Mouse (Mus musculus): ENCODE results near the gene Pga5. TPM values are rescaled to one million over a fixed set of nuclear protein-coding genes. Genes with fewer than 3 reads are reported as not detected.

Pga5 gene
- total and polyA plus RNA-seq, 2 experiments from 2014 or later: not detected

DNA sequence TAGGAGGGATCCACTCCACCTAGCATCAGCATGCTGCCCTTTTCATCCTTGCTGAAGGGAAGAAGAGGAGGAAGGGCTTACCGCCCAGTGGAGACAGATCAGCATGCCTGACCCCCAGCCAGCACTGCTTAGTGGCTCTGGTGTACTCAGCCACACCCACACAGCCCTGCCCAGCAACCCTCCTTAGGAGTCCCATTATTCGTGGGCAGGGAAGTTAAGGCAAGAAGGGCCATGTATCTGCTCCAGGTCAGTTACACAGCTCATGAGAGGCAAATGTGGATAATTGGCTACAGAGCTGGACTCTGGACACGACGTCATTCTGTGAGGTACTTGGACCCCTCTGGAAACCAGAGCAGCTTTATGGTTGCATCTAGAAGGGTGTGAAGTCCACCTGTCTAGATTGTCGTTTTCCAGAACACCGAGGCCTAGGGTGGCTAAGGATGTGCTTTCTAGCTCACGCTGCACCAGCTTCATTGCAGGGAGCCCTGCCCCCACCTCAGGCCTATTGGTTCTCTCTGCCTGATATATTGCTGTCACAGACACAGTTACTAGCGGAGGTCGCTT is 5.9 kb downstream of the Pga5 start:
- Histone ChIP-seq H3K4me3 (ENCODE audit: low read length) (no peak overlapping the region), H3K27ac (no peak overlapping the region), H3K9ac (replicated peaks; ENCODE audit: low read length) (no peak overlapping the region), H3K4me1 (ENCODE audit: insufficient read depth, low read length) (no peaks in the 10 kb centered on the region), H3K36me3 (ENCODE audit: insufficient read depth, low read length) (no peaks in the 10 kb centered on the region), H3K27me3 (ENCODE audit: insufficient read depth, low read length) (no peaks in the 10 kb centered on the region), H3K9me3 (ENCODE audit: low read length) (no peaks in the 10 kb centered on the region), H3K4me2 (ENCODE audit: low read depth, low read length) (no peak overlapping the region)
- ATAC-seq (no peak), DNase-seq (ENCODE audit: low spot score) (no peak)
- no peak for TF ChIP-seq CTCF (IDR thresholded peaks at IDR 0.05; ENCODE audit: low read depth)
- 67% methylated on average over 9 of the region's 9 CpGs for WGBS

GRCm38 (mm10) chr19:10671319-10671718 is 6.6 kb downstream of the Pga5 start:
- ATAC-seq: no peak
- WGBS: 85% methylated on average over 4 of the region's 4 CpGs
- no peaks in the 10 kb centered on the region for H3K4me1 ChIP-seq (ENCODE audit: insufficient read depth, low read length)
- no peak overlapping the region for H3K27ac ChIP-seq
- no peak for TF ChIP-seq CTCF (IDR thresholded peaks at IDR 0.05; ENCODE audit: low read depth)
- no peak for DNase-seq (ENCODE audit: low spot score)
- H3K27me3 ChIP-seq (ENCODE audit: insufficient read depth, low read length): no peaks in the 10 kb centered on the region
- no peaks in the 10 kb centered on the region for H3K9me3 ChIP-seq (ENCODE audit: low read length)
- H3K36me3 ChIP-seq (ENCODE audit: insufficient read depth, low read length): no peaks in the 10 kb centered on the region
- H3K4me2 ChIP-seq (ENCODE audit: low read depth, low read length): no peak overlapping the region
- H3K4me3 ChIP-seq (ENCODE audit: low read length): no peak overlapping the region
- no peak overlapping the region for H3K9ac ChIP-seq (replicated peaks; ENCODE audit: low read length)

DNA sequence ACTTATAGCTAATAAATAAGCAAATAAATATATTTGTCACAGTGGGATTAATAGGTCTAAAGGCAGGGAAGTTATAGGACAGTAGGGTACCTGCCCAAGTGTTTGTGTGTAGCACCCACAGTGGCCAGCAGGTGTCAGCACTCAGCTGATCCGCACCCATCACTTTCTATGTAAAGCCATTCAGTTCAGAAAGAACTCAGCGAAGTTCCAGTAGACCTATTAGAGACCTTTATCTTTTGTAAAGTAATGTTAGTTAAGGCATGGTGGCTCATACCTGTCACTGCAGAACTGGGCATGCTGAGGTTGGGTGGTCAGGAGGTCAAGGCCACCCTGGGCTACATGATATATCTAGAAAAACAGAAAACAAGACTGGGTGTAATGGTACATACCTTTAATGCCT is 12.4 kb downstream of the Pga5 start:
- TF ChIP-seq CTCF (IDR thresholded peaks at IDR 0.05; ENCODE audit: low read depth): peak; percentile 91
- no peak overlapping the region for H3K4me2 ChIP-seq (ENCODE audit: low read depth, low read length)
- H3K4me1 ChIP-seq (ENCODE audit: insufficient read depth, low read length): no peaks in the 10 kb centered on the region
- DNase-seq (ENCODE audit: low spot score) (peak; percentile 80), ATAC-seq (peak; percentile 84)
- no peak overlapping the region for H3K27ac ChIP-seq
- H3K9ac ChIP-seq (replicated peaks; ENCODE audit: low read length): no peak overlapping the region
- H3K9me3 ChIP-seq (ENCODE audit: low read length): no peaks in the 10 kb centered on the region
- no peaks in the 10 kb centered on the region for H3K27me3 ChIP-seq (ENCODE audit: insufficient read depth, low read length)
- WGBS: 14% methylated on average over 2 of the region's 2 CpGs
- H3K4me3 ChIP-seq (ENCODE audit: low read length): no peak overlapping the region
- H3K36me3 ChIP-seq (ENCODE audit: insufficient read depth, low read length): no peaks in the 10 kb centered on the region

DNA sequence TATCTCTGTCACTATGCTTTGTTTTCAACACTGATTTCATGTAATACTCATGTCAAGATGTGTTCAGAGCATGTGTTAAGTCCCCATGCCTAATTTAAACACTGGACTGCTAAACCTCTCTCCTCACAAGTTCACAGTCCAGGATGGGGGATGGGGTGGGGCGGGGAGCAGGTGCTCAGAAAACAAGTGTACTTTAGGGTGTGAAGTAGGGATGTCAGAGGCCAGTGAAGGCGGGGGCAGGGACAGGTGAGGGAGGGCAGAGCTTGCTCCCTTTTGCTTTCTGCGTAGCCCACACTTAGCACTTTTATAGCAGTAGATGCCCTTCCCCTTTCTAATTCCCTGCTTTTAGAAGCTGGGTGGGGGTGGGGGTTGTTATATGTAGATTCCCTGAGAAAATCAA is 12.8 kb downstream of the Pga5 start:
- Histone ChIP-seq H3K4me3 (ENCODE audit: low read length) (no peak overlapping the region), H3K27ac (no peak overlapping the region), H3K9me3 (ENCODE audit: low read length) (no peaks in the 10 kb centered on the region), H3K4me1 (ENCODE audit: insufficient read depth, low read length) (no peaks in the 10 kb centered on the region), H3K36me3 (ENCODE audit: insufficient read depth, low read length) (no peaks in the 10 kb centered on the region), H3K27me3 (ENCODE audit: insufficient read depth, low read length) (no peaks in the 10 kb centered on the region), H3K4me2 (ENCODE audit: low read depth, low read length) (no peak overlapping the region), H3K9ac (replicated peaks; ENCODE audit: low read length) (no peak overlapping the region)
- TF ChIP-seq CTCF (IDR thresholded peaks at IDR 0.05; ENCODE audit: low read depth): no peak
- ATAC-seq (peak; percentile 24; the same call in 1 of the 2 replicates), DNase-seq (ENCODE audit: low spot score) (no peak)
- WGBS: 64% methylated on average over 3 of the region's 3 CpGs

- Histone ChIP-seq H3K27ac (no peak overlapping the region), H3K4me2 (ENCODE audit: low read depth, low read length) (no peak overlapping the region), H3K9ac (replicated peaks; ENCODE audit: low read length) (no peak overlapping the region), H3K4me3 (ENCODE audit: low read length) (no peak overlapping the region), H3K4me1 (ENCODE audit: insufficient read depth, low read length) (no peaks in the 10 kb centered on the region), H3K9me3 (ENCODE audit: low read length) (no peaks in the 10 kb centered on the region), H3K36me3 (ENCODE audit: insufficient read depth, low read length) (no peaks in the 10 kb centered on the region), H3K27me3 (ENCODE audit: insufficient read depth, low read length) (no peaks in the 10 kb centered on the region)
- TF ChIP-seq CTCF (IDR thresholded peaks at IDR 0.05; ENCODE audit: low read depth): no peak
- 80% methylated on average over 3 of the region's 3 CpGs for WGBS
- DNase-seq (ENCODE audit: low spot score): no peak
- ATAC-seq: no peak
These were observed 15.2 kb downstream of the Pga5 start for GRCm38 (mm10) chr19:10662665-10663064.

GRCm38 (mm10) chr19:10661919-10662318 is 16.0 kb downstream of the Pga5 start:
- DNase-seq (ENCODE audit: low spot score) (no peak), ATAC-seq (no peak)
- 85% methylated on average over 2 of the region's 2 CpGs for WGBS
- Histone ChIP-seq H3K27ac (no peak overlapping the region), H3K4me3 (ENCODE audit: low read length) (no peak overlapping the region), H3K9me3 (ENCODE audit: low read length) (no peaks in the 10 kb centered on the region), H3K36me3 (ENCODE audit: insufficient read depth, low read length) (no peaks in the 10 kb centered on the region), H3K4me2 (ENCODE audit: low read depth, low read length) (no peak overlapping the region), H3K4me1 (ENCODE audit: insufficient read depth, low read length) (no peaks in the 10 kb centered on the region), H3K27me3 (ENCODE audit: insufficient read depth, low read length) (no peaks in the 10 kb centered on the region), H3K9ac (replicated peaks; ENCODE audit: low read length) (no peak overlapping the region)
- TF ChIP-seq CTCF (IDR thresholded peaks at IDR 0.05; ENCODE audit: low read depth): no peak

DNA sequence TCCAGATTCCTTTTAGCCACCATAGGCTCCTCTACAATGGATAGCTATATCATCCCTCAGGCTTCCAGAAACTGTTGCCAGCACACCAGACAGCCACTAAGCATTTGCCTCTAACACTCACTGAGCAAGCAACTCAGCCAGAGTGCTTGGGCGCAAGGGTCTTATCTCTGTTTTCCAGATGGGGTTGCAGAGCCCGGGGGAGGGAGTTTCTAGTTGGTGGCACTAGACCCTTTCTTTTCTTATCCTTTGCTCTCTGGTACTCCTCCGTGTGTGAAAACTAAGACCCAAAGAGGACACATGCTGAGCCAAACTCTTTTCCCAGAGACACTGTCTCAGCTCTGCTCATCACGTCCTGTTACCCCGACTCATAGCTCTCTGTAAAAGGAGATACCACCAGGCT is 16.5 kb downstream of the Pga5 start:
- no peak for ATAC-seq
- Histone ChIP-seq H3K4me1 (ENCODE audit: insufficient read depth, low read length) (no peaks in the 10 kb centered on the region), H3K9me3 (ENCODE audit: low read length) (no peaks in the 10 kb centered on the region), H3K9ac (replicated peaks; ENCODE audit: low read length) (no peak overlapping the region), H3K4me3 (ENCODE audit: low read length) (no peak overlapping the region), H3K36me3 (ENCODE audit: insufficient read depth, low read length) (no peaks in the 10 kb centered on the region), H3K27me3 (ENCODE audit: insufficient read depth, low read length) (no peaks in the 10 kb centered on the region), H3K27ac (no peak overlapping the region), H3K4me2 (ENCODE audit: low read depth, low read length) (no peak overlapping the region)
- no peak for DNase-seq (ENCODE audit: low spot score)
- WGBS: 78% methylated on average over 5 of the region's 5 CpGs
- no peak for TF ChIP-seq CTCF (IDR thresholded peaks at IDR 0.05; ENCODE audit: low read depth)

Measured in hindbrain, postnatal 0 days (tissue).